Mouse (Mus musculus) stomach, postnatal 0 days (tissue): ENCODE measurements around the gene Slc12a7. TPM values are rescaled to one million over a fixed set of nuclear protein-coding genes. Genes with fewer than 3 reads are reported as not detected.

Experiments used
- ATAC-seq: fragments of 200-750 bp; cut with Nextera tagmentation; 2 replicates; pipeline ENCODE4 v1.8.0; 2017; ENCODE audit not compliant: low FRiP score, low TSS enrichment
- DNase-seq: peaks from one replicate; pipeline ENCODE4 v3.0.0-alpha.2; 2016; ENCODE audit warnings: low spot score
- H3K27ac ChIP-seq: fragments of 300-500 bp; sonication (generic); replicated peaks from 2 replicates; pipeline ENCODE4 v1.5.1; 2014; ENCODE audit warnings: mild to moderate bottlenecking, control low read depth
- H3K27me3 ChIP-seq: fragments of 300-500 bp; sonication (generic); 2 replicates; pipeline ENCODE4 v1.6.1; 2014; ENCODE audit warnings: low read length; ENCODE audit not compliant: control insufficient read depth, insufficient read depth
- H3K36me3 ChIP-seq: fragments of 300-500 bp; sonication (generic); 2 replicates; pipeline ENCODE4 v1.6.1; 2014; ENCODE audit warnings: low read length, mixed read lengths; ENCODE audit not compliant: control insufficient read depth, insufficient read depth
- H3K4me1 ChIP-seq: fragments of 300-500 bp; sonication (generic); replicated peaks from 2 replicates; pipeline ENCODE4 v1.6.1; 2014; ENCODE audit warnings: antibody characterized with exemption; ENCODE audit not compliant: control insufficient read depth, insufficient read depth
- H3K4me2 ChIP-seq: fragments of 300-500 bp; sonication (generic); replicated peaks from 2 replicates; pipeline ENCODE4 v1.6.1; 2014; ENCODE audit warnings: low read depth, mild to moderate bottlenecking, control low read depth, moderate library complexity
- H3K4me3 ChIP-seq: fragments of 300-500 bp; sonication (generic); 2 replicates; pipeline ENCODE4 v1.5.1; 2014; ENCODE audit warnings: low read depth, low read length, control low read depth
- H3K9ac ChIP-seq: fragments of 300-500 bp; sonication (generic); 2 replicates; pipeline ENCODE4 v1.6.1; 2014; ENCODE audit warnings: mild to moderate bottlenecking, low read length, control low read depth, mixed read lengths
- H3K9me3 ChIP-seq: fragments of 300-500 bp; sonication (generic); 2 replicates; pipeline ENCODE4 v1.6.1; 2016; ENCODE audit warnings: low read length; ENCODE audit not compliant: control insufficient read depth
- CTCF ChIP-seq: IDR thresholded peaks from 2 replicates; pipeline ENCODE4 v1.5.1; 2016; ENCODE audit warnings: antibody characterized with exemption, low read depth, mild to moderate bottlenecking, moderate library complexity
- EP300 ChIP-seq: optimal IDR thresholded peaks from 2 replicates; pipeline ENCODE3; 2016; ENCODE audit warnings: antibody characterized with exemption
- WGBS: fragments of 180-500 bp; shearing (Covaris S2); extraction: QIAGEN DNeasy Blood & Tissue Kit; methylation state at CpG from one replicate; pipeline ENCODE4 v1.1.7; 2014; 5-methylcytosine and 5-hydroxymethylcytosine counted together
- polyA plus RNA-seq: library from polyadenylated mRNA; unstranded; fragments of >200 nt; fragmentation: Nextera tagmentation; extraction: Ambion mirVana; gene quantifications from 2 replicates; pipeline ENCODE4 v1.2.1, GENCODE M21; 2015

Slc12a7 gene
- polyA plus RNA-seq, 1 experiment from 2014 or later = 17.9 TPM

GRCm38 (mm10) chr13:73692249-73692868 is 40.5 kb upstream of the Slc12a7 start:
- 18% methylated on average over 10 of the region's 10 CpGs for WGBS
- Histone ChIP-seq H3K4me2 (no peak overlapping the region), H3K4me3 (no peak overlapping the region), H3K27me3 (no peaks in the 10 kb centered on the region), H3K9ac (no peak overlapping the region), H3K27ac (no peak overlapping the region), H3K36me3 (no peaks in the 10 kb centered on the region), H3K4me1 (no peaks in the 10 kb centered on the region), H3K9me3 (no peaks in the 10 kb centered on the region)
- TF ChIP-seq CTCF = peak; percentile 80
- no peak for TF ChIP-seq EP300
- DNase-seq = peak; percentile 69
- peak; percentile 82 for ATAC-seq

DNA sequence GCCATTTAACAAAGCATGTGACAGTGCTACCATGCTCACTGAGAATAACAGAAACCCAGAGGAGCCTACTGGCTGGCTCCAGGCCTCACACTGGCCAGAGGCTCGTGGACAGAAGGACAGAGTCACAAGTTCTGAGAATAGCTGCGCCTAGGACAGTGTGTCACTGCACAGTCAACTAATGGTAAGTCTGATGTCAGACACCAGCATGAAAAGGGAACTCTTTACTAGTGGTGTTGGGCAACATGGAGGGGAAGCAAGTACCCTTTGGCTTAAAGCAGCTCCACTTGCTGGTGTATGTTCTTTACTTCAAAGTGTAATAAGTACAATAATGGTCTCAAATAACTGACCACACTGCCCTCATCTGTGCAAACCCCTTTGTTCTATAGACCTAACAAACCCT is 39.6 kb upstream of the Slc12a7 start:
- Histone ChIP-seq H3K9me3 (no peaks in the 10 kb centered on the region), H3K4me2 (no peak overlapping the region), H3K27ac (no peak overlapping the region), H3K9ac (no peak overlapping the region), H3K36me3 (no peaks in the 10 kb centered on the region), H3K4me3 (no peak overlapping the region), H3K4me1 (no peaks in the 10 kb centered on the region), H3K27me3 (no peaks in the 10 kb centered on the region)
- DNase-seq (no peak), ATAC-seq (no peak)
- WGBS = 70% methylated on average over 2 of the region's 2 CpGs
- TF ChIP-seq CTCF = no peak
- no peak for TF ChIP-seq EP300

DNA sequence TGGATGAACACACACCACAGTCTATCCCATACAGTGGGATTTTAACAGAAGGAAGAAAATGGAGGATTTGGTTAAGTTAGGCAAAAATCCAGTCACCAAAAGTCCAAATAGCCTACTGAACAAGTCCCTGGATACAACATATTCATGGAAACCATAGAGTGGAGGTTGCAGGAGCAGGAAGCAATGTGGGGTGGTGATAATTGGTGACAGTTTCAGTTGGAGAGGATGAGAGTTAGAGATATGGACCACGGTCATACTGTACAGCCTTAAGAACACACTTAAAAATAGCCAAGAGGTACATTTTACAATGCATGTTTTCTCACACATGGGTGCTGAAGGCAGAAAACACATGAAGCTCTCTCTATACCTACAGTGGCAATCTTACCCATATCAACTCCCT is 37.9 kb upstream of the Slc12a7 start:
- Histone ChIP-seq H3K9ac (no peak overlapping the region), H3K9me3 (no peaks in the 10 kb centered on the region), H3K4me2 (no peak overlapping the region), H3K27ac (no peak overlapping the region), H3K4me1 (no peaks in the 10 kb centered on the region), H3K27me3 (no peaks in the 10 kb centered on the region), H3K36me3 (no peaks in the 10 kb centered on the region), H3K4me3 (no peak overlapping the region)
- TF ChIP-seq EP300 = no peak
- TF ChIP-seq CTCF = no peak
- no peak for ATAC-seq
- DNase-seq = no peak
- 85% methylated on average over 1 of the region's 1 CpGs for WGBS

GRCm38 (mm10) chr13:73696529-73696928 is 36.4 kb upstream of the Slc12a7 start:
- H3K36me3 ChIP-seq = no peaks in the 10 kb centered on the region
- WGBS = 46% methylated on average over 3 of the region's 3 CpGs
- no peak overlapping the region for H3K4me2 ChIP-seq
- H3K9ac ChIP-seq = no peak overlapping the region
- no peak for ATAC-seq
- H3K4me1 ChIP-seq = no peaks in the 10 kb centered on the region
- no peak overlapping the region for H3K27ac ChIP-seq
- no peak for TF ChIP-seq CTCF
- no peak for TF ChIP-seq EP300
- no peaks in the 10 kb centered on the region for H3K27me3 ChIP-seq
- DNase-seq = no peak
- H3K9me3 ChIP-seq = no peaks in the 10 kb centered on the region
- no peak overlapping the region for H3K4me3 ChIP-seq

DNA sequence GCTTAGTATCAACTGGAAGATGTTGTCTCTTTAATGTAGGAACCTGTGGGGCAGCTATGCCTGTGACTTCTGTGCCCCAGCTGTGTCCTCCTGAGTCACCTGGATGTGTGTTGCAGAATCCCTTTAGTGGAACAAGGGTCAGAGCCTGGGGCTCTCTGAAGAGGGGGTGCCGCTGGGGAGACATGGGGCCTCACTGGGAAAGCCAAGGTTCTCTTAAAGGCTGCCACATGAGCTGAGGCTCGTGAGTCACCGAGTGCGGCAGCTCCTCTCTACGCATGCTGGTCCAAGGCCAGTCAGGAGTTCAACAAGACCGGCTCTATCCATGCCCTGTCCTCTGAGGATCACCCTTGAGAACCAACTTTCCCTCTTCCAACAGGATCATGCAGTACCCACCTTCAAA is 33.2 kb upstream of the Slc12a7 start:
- ATAC-seq (no peak; the same call in 1 of the 2 replicates), DNase-seq (no peak)
- H3K4me2 ChIP-seq = no peak overlapping the region
- TF ChIP-seq EP300 (no peak), CTCF (no peak)
- H3K4me3 ChIP-seq = no peak overlapping the region
- no peak overlapping the region for H3K9ac ChIP-seq
- 79% methylated on average over 6 of the region's 6 CpGs for WGBS
- H3K4me1 ChIP-seq = no peaks in the 10 kb centered on the region
- no peaks in the 10 kb centered on the region for H3K36me3 ChIP-seq
- H3K27ac ChIP-seq = peak overlapping the region; percentile 41; the same call in 1 of the 2 replicates
- no peaks in the 10 kb centered on the region for H3K27me3 ChIP-seq
- H3K9me3 ChIP-seq = no peaks in the 10 kb centered on the region

GRCm38 (mm10) chr13:73700554-73700953 is 32.3 kb upstream of the Slc12a7 start:
- Histone ChIP-seq H3K4me3 (no peak overlapping the region), H3K9me3 (no peaks in the 10 kb centered on the region), H3K36me3 (no peaks in the 10 kb centered on the region), H3K4me2 (no peak overlapping the region), H3K27me3 (no peaks in the 10 kb centered on the region), H3K27ac (no peak overlapping the region), H3K9ac (no peak overlapping the region), H3K4me1 (no peaks in the 10 kb centered on the region)
- 68% methylated on average over 9 of the region's 12 CpGs for WGBS
- no peak for DNase-seq
- TF ChIP-seq CTCF = no peak
- no peak for TF ChIP-seq EP300
- no peak for ATAC-seq
